Mouse (Mus musculus) kidney, postnatal 36 days (tissue): ENCODE data around the gene Acin1.
"Not testable (repeated sequence)": the region's sequence is repeated elsewhere in the genome, so short reads cannot be mapped to it uniquely, and the experiment has no call there.

ENCODE experiments used
- DNase-seq, 2 experiments: peaks; one replicate each; pipeline ENCODE4 v3.0.0; 2021 to 2022; ENCODE audit warnings: mixed read lengths in 2 of 2

Gene Acin1

GRCm38 (mm10) chr14:54641305-54641969 is 45.3 kb downstream of the Acin1 start, which contains the start of gene Cdh24:
Cdh24 (minus strand) TSS chr14:54641364.
- DNase-seq: peak; percentile 91 to 95

DNA sequence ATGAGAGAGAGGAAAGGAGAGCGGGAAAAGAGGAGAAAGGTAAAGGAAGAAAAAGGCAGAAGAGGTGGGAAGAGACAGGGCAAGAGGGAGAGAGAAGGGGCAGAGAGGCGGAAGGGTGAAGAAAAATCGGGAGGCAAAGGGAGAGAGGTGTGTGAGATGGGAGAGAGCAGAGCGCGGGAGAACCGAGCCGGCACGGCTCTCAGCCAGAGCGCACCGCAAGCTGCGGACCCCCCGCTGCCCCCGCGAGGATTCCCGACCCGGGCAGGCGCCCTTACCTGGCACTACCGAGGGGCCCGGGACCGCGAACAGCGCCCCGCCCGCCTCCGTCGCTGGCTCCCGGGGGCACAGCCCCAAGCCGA is 45.8 kb downstream of the Acin1 start, which contains the start of gene Gm17606:
Gene Gm17606 (plus strand): TSS at position 7 of the 359 bp plus-strand sequence.
- no peak for DNase-seq

DNA sequence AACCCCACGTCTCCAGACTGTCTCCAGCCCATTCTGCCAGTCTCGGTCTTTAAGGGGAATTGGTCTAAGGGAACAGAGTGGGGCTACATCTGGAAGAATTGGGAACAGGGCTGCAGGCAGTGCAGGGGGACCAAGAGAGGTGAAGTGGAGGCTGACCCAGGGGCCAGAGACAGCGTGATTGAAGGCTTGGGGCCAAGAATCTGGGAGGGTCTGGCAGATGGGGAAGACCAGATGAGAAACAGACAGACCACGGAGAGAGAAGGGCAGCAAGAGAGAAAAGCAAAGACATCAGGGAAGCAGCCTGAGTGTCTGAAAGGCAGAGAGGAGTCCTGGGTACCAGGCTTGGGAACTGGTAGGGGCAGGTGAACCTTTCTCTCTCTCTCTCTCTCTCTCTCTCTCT is 46.6 kb downstream of the Acin1 start:
- DNase-seq: no peak

GRCm38 (mm10) chr14:54638210-54638609 is 48.5 kb downstream of the Acin1 start:
- DNase-seq: no peak

DNA sequence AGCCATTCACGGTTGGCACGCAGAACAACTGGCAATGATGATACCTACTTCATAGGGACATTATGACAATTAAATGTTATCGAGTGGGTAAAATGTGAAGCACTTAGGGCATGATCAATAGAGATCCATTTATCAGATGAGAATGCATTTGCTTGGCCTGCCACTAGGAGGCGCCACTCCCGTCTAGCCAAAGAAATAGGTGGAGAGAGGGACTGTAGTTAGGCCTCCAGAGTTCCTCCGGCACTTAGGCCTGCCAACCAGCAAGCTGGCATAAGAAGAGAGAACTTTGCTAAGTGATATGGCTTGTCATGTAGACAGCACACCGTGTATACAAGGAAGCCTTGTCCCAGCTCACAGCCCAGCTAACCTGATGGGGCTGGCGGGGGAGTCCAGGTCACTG is 49.8 kb downstream of the Acin1 start:
- peak; percentile 32 to 77 for DNase-seq

DNA sequence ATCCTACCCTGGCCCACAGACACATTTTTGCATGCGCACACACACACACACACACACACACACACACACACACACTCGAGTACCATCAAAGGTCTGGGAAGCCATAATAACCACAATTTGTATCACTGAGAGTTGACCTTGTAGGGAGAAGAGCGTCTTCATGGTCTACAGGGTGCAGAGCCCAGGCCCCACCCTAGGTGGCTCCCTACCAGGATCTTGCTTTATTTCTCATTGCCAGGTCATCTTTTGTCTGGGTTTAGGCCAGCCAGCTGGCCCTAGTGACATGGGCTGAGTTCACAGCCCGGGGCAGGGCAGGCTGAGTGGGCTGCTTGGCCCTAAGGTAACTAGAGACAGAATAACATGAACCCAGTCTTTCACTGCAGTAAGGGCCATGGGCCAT is 52.5 kb downstream of the Acin1 start:
- peak in 1 of 2 experiments; percentile 47 for DNase-seq

- DNase-seq: no peak
Measured at GRCm38 (mm10) chr14:54632252-54632651, 54.5 kb downstream of the Acin1 start.

DNA sequence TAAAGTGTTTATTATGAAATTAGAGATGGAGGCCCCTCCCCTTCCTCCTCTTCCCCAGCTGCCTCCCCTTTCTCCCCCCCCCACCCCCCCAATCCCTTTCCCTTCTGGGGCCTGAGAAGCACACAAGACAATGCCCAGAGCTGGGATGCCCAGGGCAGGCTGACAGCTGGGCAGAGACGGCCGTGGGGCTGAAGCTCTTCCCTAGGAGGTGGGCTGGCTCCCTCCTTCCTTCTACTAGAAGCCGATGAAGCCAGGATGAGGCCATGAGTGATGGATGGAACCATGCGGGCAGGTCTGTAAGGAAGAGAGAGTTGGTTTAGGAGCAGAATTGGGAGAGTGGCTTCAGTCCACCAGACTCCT is 55.5 kb downstream of the Acin1 start:
- no peak for DNase-seq

GRCm38 (mm10) chr14:54630583-54631239 is 56.0 kb downstream of the Acin1 start:
- no peak for DNase-seq

GRCm38 (mm10) chr14:54629797-54630196 is 56.9 kb downstream of the Acin1 start:
- no peak for DNase-seq

DNA sequence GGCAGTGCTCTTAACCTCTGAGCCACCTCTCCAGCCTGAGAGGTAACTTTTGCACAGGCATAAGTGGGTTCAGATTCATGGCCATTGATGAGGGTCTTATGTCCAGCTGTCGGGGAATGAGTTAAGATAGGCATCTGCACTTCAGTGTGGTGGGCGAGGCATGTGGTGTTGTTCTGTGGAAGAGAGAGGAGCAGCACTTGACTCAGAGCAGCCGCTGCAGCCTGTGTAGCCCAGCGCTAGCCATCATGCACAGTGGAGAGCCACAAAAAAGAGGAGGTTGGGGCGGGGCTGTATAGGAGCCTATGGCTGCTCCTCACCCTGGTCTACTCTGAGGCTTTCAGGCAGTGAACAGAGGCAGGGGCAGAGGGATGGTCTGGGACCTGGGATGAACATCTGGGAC is 58.6 kb downstream of the Acin1 start:
- DNase-seq: no peak

DNA sequence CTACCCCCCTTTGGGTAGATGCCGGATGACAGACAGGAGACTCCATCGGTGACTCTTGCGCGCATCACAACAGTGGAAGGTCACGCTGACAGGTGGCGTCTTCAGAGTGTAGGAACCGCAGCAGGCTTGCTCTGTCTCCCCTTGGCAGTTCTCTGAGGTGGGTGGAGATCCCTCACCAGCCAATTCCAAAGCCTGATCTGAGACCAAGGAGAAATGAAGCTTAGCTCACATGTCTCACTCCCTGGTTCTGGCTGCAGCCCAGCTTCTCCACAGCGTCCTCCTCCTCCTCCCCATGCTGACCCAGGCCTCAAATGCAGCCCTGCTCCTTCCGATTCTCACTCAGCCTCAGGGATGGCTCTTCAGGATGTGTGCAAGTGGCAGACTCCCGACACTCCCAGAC is 61.8 kb downstream of the Acin1 start:
- no peak for DNase-seq

DNA sequence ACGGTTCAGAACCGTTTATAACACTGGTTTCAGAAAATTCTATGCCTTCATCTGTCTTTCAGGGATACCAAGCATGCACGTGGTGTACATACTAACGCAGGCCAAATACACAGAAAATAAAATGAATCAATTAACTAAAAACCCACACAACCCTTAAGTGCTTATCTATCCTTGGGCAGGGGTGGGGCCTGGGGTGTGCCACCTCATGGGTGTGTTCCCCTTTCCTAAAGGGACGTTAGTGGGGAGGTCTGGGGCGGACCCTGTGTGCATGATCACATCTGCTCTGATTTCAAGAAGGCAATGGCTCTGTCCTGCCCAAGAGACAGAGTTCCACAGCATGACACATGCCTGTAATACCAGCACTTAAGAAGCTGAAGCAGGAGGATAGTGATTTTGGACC is 63.4 kb downstream of the Acin1 start:
- DNase-seq: no peak

DNA sequence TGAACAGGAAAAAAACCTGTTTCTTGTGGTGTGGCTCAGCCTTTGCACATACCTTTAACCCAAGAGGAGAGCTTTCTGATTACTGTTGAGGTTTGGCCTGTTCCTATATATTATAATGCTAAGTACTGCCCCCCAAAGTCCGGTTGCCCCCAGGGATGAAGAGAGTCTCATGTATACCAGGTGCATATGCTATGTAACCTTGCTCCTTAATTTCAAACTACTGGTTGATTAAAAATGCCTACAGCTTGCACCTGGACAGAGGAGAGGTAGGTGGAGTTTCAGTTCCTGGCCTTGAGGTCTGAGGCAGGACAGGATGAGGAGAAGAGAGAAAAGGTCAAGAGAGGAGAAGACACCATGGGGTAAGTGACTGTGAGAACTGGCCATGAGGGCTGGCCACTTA is 65.6 kb downstream of the Acin1 start, which contains the start of gene Psmb11:
Gene Psmb11 (plus strand): TSS at position 301 of the 400 bp plus-strand sequence.
- DNase-seq: no peak

DNA sequence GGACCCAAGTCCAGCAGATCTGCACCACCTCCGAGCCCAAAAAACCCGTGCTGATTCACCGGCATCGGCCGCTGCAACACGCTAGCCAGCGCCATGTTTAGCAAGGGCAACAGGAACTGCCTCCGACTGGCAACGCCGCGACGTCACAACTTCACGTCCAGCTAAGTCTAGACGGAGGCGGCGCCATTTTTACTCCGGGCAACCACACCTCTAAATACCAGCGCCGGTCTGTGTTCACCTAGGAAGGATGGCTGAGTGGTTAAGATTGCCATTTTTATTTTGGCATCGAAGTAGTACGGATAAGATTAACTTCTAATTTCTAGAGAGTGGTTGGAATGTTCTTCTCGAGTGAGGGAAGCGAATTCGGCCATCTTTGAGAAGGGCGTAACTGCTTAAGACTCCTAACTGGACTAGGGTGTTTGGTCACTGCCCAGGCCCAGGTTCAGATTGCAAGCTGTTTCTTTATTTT is 68.8 kb downstream of the Acin1 start, which contains the start of gene Psmb5:
Gene Psmb5 (minus strand): TSS at position 126 of the 469 bp plus-strand sequence.
- peak; percentile 92 for DNase-seq

GRCm38 (mm10) chr14:54617152-54617896 is 69.4 kb downstream of the Acin1 start:
- DNase-seq: peak in 1 of 2 experiments; percentile 34

GRCm38 (mm10) chr14:54616226-54616825 is 70.4 kb downstream of the Acin1 start:
- no peak for DNase-seq

GRCm38 (mm10) chr14:54614130-54614529 is 72.6 kb downstream of the Acin1 start:
- DNase-seq: not testable (repeated sequence)

DNA sequence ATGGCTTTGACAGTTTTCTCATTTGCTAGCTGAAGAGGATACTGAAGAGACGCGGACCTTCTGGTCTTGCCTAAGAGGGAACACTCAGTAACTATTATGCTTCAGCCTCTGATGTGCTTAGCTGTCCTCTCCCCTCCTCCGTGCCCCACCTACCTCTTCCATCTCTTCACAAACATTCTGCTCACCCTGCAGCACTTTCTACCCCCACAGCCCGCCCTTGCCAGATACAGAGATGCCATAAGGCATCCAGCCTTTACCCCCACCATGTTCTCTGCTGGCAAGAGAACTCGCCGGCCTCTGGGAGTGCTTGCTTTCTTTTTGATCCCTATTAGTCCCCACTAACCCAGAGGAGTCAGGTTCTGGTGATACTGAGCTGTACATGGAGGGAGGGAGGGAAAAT is 76.1 kb downstream of the Acin1 start:
- DNase-seq: no peak

DNA sequence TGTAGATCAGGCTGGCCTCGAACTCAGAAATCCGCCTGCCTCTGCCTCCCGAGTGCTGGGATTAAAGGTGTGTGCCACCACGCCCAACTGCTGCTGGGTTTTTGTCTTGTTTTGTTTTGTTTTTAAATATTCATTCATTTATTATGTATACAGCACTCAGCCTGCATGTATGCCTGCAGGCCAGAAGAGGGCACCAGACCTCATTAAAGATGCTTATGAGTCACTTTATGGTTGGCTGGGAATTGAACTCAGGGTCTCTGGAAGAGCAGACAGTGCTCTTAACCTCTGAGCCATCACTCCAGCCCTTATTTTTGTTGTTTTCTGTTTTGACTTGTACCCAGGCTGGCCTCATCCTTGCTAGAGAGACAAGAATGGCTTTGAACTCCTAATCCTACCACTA is 76.8 kb downstream of the Acin1 start:
- peak in 1 of 2 experiments; percentile 63 for DNase-seq

DNA sequence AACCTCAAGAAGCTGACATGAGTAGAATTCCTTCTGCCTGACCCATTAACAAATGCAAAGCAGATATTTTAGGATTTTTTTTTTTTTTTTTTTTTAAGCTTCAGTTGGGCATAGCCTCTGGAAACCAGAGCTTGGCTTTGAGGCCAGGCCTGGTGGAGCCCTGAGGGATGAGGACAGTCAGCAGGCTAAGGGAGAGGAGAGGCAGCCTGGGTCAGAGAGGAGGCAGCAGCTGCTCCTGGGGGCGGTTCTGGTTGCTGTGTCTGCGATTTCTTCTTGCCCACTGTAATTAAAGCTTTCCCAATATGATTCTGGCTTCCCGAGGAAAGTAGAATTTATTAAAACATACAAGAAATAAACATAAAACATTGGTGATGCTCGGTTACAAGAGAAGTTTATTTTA is 77.5 kb downstream of the Acin1 start:
- no peak for DNase-seq

DNA sequence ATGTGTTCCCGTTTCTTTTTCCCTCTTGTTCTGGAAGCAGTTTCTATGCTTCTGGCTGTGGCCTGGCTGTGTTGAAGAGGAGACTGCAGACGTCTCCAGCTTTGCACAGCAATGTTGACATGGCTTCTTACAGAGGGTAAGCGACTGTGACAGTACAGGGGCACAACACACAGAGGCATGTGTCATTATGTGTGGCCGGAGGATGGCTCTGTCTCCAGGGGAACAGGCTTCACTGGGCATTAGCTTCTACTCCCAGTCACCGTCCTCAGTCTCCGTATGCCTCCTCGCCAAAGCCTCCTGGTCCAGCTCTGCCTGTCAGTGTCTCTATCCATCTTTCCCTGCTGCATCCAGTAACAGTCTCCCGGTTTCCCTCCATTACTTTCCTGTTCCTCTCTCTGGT is 79.5 kb downstream of the Acin1 start:
- no peak for DNase-seq

DNA sequence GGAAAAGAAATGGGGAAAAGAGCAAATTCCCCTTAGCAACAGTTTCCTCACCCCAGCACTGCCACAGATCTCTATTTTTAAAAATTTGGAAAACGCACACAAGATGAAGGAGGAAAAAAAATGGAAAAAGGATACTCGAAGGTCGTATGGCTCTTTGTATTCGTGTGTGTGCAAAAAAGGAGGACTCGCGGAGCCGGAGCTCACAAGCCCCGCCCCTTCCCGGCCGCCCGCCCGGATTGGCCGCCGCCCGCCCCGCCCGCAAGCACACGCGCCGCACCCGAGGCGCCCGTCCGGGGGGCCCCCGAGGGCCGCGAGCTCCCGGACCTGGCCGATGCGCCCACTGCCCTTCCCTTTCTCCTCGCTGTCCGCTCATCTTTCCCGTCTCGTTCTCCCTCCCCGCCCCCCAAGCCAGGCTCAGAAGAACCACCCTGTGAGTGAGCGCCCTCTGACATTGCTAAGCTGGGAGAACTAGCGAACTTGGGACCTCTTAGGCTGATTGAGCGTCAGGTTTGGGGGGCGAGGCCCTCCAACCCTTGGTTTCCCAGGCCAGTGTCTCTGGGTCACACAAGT is 80.9 kb downstream of the Acin1 start, which contains the start of gene 4931414P19Rik:
Gene 4931414P19Rik (minus strand): TSS at position 242 of the 570 bp plus-strand sequence.
- peak; percentile 86 to 95 for DNase-seq
